Mouse (Mus musculus): ENCODE measurements around the gene 9630041A04Rik. TPM values are rescaled to one million over a fixed set of nuclear protein-coding genes. Genes with fewer than 3 reads are reported as not detected.
A peak's percentile ranks its signal among the peaks of the same experiment; 100 is the strongest.

Gene 9630041A04Rik
- not detected in 2 replicates for polyA plus RNA-seq (2015; fragmentation: Nextera tagmentation; extraction: Ambion mirVana)

DNA sequence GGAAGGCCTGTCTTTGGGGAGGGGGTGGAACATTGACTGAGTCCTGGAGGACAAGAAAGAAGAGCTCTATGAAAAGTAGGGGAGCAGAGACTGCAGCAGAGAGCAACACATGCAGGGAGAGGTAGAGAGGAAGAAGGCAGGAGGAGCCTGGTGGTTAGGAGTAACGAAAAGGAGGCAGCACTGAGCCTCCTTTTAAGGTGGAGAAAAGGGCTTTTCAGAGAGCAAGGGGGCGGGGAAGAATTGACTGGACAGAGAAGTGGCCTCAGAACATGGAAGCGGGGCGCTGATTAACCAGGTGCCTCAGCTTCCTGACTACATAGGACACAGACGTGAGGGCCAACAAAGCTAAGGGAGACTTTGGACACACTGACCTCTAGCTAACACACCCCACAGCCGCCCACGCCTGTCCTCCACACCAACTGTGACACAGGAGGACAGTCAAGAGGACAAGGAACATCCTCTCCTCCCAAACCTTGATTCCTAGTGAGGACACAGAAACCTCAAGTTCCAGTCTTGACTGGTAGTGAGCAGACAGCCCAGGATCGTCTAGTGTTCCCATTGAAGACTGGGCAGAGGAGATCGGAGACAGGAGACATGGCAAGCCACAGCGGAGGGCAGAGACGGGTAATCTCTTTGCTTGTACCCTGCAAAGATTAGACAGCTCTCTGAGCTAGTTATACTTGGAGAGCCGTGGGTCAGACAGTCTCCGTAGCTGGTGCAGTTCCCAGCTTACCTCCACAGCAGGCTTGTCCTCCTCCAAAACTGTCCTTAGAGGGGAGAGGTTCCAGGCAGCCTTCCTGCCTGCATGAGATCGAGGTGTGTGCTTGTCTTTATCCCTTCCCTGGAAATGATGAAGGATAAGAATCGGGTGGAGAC is at the start of gene 9630041A04Rik:
TSS of gene 9630041A04Rik (plus strand) at position 246 of the 876 bp plus-strand sequence.
- no peak within 1 kb of the TSS for H3K4me3 ChIP-seq (replicated peaks)

DNA sequence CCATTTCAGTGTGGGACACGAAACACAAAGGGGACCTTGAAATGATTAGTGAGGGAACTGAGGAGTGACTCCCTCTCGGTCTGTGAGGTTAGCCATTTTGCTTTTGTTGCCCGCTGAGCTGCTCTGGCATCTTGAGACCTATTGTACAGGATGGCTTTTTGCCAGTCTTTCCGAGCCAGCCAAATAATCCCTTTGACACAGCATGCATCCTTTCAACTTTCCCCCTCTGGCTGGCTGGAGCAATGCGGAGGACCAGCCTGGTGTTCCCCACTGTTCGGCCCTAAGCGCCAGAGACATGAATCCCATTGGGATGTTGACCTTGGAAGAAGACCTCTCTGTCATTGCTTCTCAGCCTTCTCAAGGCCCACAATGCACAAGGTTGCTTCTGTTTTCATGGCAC is 37.7 kb upstream of the 9630041A04Rik start:
- ATAC-seq (ENCODE audit: insufficient read depth, low FRiP score, low read depth), result no peak
- no peak overlapping the region for H3K27ac ChIP-seq
- H3K4me2 ChIP-seq, result no peak overlapping the region
- WGBS, result 80% methylated on average over 7 of the region's 7 CpGs
- no peak overlapping the region for H3K4me3 ChIP-seq (replicated peaks)
- no peaks in the 10 kb centered on the region for H3K27me3 ChIP-seq (replicated peaks)
- H3K9ac ChIP-seq, result no peak overlapping the region
- no peaks in the 10 kb centered on the region for H3K36me3 ChIP-seq
- no peaks in the 10 kb centered on the region for H3K4me1 ChIP-seq
- H3K9me3 ChIP-seq, result no peaks in the 10 kb centered on the region

More for the DNA sequence above, at the start of gene 9630041A04Rik:
- Histone ChIP-seq H3K9me3 (no peaks in the 10 kb centered on the region), H3K36me3 (no peaks in the 10 kb centered on the region), H3K4me2 (no peak within 1 kb of the TSS; the same call in 1 of the 2 replicates), H3K4me1 (peaks cover 10% of the 10 kb centered on the region; the same call in 1 of the 2 replicates), H3K9ac (no peak within 1 kb of the TSS), H3K27ac (no peak within 1 kb of the TSS), H3K27me3 (replicated peaks) (no peaks in the 10 kb centered on the region)
- ATAC-seq (ENCODE audit: insufficient read depth, low FRiP score, low read depth), result no peak
- WGBS, result 78% methylated on average over 15 of the region's 15 CpGs

DNA sequence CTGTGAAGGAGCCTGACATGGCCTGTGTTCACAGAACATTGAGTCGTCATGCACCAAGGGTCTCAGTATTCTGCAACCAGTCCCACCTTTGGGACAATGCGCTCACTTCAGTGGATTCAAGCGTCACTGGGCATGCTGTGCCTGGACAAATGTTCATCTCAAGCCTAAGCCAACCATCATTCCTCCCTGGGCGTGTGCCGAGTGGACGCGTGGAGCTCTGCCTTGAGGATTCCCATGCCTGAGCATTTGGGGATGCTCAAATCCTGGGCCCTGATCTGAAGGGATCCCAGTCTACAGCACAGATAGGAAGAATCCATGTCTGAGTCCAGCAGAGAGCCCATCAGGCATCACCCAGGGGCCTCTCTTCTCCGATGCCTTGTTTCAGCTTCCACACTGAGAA is 36.0 kb upstream of the 9630041A04Rik start:
- H3K9ac ChIP-seq, result no peak overlapping the region
- no peaks in the 10 kb centered on the region for H3K9me3 ChIP-seq
- H3K4me1 ChIP-seq, result no peaks in the 10 kb centered on the region
- WGBS, result 89% methylated on average over 8 of the region's 8 CpGs
- no peak for ATAC-seq (ENCODE audit: insufficient read depth, low FRiP score, low read depth)
- no peak overlapping the region for H3K4me2 ChIP-seq
- H3K4me3 ChIP-seq (replicated peaks), result no peak overlapping the region
- H3K36me3 ChIP-seq, result no peaks in the 10 kb centered on the region
- H3K27ac ChIP-seq, result no peak overlapping the region
- no peaks in the 10 kb centered on the region for H3K27me3 ChIP-seq (replicated peaks)

DNA sequence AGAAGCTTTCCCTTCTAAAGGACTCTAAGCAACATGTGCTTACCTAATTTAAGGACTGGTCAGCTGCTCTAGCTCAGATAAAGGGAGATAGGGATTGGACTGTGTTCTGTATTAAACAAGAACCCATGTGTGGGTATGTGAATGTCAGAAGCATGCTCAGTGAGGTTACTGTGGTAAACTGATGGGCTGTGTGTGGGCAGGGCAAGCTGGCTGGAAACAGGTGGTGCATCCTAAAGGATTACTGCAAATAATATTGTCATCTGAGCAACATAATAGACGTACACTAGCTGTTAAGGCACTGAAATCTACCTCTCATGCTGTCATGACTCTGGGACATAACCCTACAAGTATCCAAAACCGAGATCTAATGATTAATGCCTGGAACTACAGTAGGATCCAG is 28.0 kb upstream of the 9630041A04Rik start:
- WGBS, result 70% methylated on average over 2 of the region's 2 CpGs
- no peaks in the 10 kb centered on the region for H3K36me3 ChIP-seq
- H3K4me2 ChIP-seq, result no peak overlapping the region
- no peaks in the 10 kb centered on the region for H3K4me1 ChIP-seq
- H3K27me3 ChIP-seq (replicated peaks), result no peaks in the 10 kb centered on the region
- no peaks in the 10 kb centered on the region for H3K9me3 ChIP-seq
- no peak for ATAC-seq (ENCODE audit: insufficient read depth, low FRiP score, low read depth)
- H3K9ac ChIP-seq, result no peak overlapping the region
- no peak overlapping the region for H3K27ac ChIP-seq
- H3K4me3 ChIP-seq (replicated peaks), result no peak overlapping the region

DNA sequence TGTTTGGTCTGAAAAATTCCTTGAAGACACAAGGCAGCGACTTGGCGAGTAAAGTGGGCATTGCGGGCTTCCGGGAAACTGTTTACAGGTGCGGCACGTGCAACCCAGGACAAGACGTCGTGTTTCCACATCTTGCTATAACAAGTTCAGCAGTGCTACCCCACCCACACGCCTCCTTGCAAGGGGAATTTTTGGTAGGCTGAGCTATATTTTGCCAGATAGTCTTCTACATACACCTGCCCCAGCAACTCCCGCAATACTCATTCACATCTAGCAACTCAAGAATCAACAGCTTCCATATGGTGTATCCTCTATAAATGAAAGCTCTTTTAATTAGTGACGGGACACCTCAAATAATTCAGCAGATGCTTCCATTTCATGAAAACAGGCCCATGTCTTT is 20.5 kb upstream of the 9630041A04Rik start:
- no peaks in the 10 kb centered on the region for H3K36me3 ChIP-seq
- no peak overlapping the region for H3K4me2 ChIP-seq
- WGBS, result 90% methylated on average over 11 of the region's 11 CpGs
- ATAC-seq (ENCODE audit: insufficient read depth, low FRiP score, low read depth), result no peak
- H3K27ac ChIP-seq, result no peak overlapping the region
- no peak overlapping the region for H3K4me3 ChIP-seq (replicated peaks)
- H3K9ac ChIP-seq, result no peak overlapping the region
- no peaks in the 10 kb centered on the region for H3K9me3 ChIP-seq
- H3K27me3 ChIP-seq (replicated peaks), result no peaks in the 10 kb centered on the region
- no peaks in the 10 kb centered on the region for H3K4me1 ChIP-seq

DNA sequence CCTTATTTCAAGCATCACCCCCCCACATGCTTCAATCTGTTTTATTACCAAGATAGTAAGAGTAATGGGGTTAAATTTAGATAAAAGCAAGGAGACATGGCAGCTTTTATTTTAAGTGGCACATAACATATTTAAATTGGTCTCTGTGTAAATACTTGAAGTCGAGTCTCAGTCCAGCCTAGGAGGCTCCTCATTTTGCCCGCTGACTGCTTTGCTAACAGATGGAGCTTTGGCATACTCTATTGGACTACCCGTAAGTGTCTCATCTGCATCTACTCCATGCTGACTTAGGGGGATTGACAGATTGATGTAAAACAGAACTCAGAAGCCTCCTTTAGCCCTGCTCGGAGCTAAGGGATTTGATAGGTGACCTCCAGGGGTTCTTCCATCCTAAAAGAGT is 17.7 kb upstream of the 9630041A04Rik start:
- no peak for ATAC-seq (ENCODE audit: insufficient read depth, low FRiP score, low read depth)
- Histone ChIP-seq H3K27me3 (replicated peaks) (no peaks in the 10 kb centered on the region), H3K9ac (no peak overlapping the region), H3K36me3 (no peaks in the 10 kb centered on the region), H3K27ac (no peak overlapping the region), H3K4me2 (no peak overlapping the region), H3K9me3 (no peaks in the 10 kb centered on the region), H3K4me1 (no peaks in the 10 kb centered on the region), H3K4me3 (replicated peaks) (no peak overlapping the region)
- WGBS, result 58% methylated on average over 4 of the region's 4 CpGs

DNA sequence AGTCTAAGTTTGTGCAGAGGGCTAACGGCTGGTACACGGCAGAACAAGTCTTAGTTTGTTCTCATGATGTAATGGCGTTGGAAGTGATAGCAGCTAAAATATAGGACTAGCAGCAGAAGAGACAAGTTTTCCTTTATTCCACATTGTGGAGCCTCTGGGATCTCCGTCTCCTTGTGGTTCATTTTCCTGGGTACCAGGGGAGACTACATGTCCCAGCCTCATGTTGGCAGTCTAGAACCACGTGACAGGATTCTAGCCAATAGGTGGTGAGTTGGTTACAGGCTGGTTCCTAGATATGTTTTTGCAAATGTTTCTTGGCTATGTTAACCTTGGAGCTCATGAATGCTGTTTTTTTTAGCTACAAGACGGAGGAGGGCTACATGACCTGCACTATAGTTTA is 15.9 kb upstream of the 9630041A04Rik start:
- 62% methylated on average over 6 of the region's 6 CpGs for WGBS
- Histone ChIP-seq H3K9ac (no peak overlapping the region), H3K4me2 (no peak overlapping the region), H3K36me3 (no peaks in the 10 kb centered on the region), H3K4me1 (no peaks in the 10 kb centered on the region), H3K27ac (no peak overlapping the region), H3K4me3 (replicated peaks) (no peak overlapping the region), H3K27me3 (replicated peaks) (no peaks in the 10 kb centered on the region), H3K9me3 (no peaks in the 10 kb centered on the region)
- ATAC-seq (ENCODE audit: insufficient read depth, low FRiP score, low read depth), result no peak

DNA sequence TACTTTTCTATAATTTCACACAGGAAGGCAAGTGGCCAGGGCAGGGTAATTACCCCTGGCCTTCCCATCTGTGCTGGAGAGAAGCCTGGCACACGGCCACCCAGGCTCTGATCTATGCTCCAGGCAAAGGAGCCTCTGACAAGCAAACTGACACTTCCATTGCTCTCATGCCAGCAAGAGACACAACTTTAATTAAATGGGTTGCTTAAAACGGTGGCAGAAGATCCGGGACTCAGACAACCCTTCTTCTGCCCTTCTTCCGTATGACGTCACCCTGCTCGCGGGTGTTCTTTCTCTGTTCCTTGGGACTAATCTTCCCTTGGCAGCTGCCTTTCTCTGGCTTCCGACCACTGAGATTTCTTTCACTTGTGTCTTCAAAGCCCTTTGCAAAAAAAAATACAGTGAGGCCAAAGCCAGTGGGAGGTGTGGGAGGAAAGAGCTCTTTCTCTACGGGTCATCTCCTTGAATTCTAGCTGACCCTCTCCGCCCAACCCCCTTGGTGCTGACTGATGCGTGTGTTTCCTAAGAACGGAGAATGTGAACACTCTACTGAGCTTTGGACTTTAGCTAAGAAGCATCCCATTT is 932 bp downstream of the 9630041A04Rik start:
- Histone ChIP-seq H3K9me3 (no peaks in the 10 kb centered on the region), H3K9ac (no peak overlapping the region), H3K27ac (peak overlapping the region; percentile 48; the same call in 1 of the 2 replicates), H3K36me3 (no peaks in the 10 kb centered on the region), H3K27me3 (replicated peaks) (no peaks in the 10 kb centered on the region), H3K4me3 (replicated peaks) (no peak overlapping the region), H3K4me1 (peaks cover 10% of the 10 kb centered on the region; the same call in 1 of the 2 replicates), H3K4me2 (peak overlapping the region; percentile 19)
- no peak for ATAC-seq (ENCODE audit: insufficient read depth, low FRiP score, low read depth)
- WGBS, result 48% methylated on average over 12 of the region's 12 CpGs

DNA sequence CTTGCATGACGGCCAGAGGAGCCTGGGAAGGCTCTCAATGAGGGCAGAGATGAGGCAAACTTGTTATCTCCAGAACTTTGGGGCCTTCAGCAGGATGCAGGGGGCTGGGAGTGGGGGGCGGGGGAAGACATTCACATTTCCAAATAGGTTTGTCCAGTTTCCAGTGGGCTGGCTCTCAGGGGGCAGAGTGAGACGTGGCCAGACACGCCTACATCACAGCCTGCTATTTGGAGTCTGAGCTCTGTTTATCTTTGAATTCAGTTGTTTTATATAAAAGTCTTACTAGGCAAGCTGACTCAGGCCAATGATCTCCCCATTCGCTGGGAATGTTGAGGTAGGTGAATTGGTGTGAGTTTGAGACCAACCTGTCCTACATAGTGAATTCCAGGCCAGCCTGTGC is 1.5 kb downstream of the 9630041A04Rik start:
- no peak overlapping the region for H3K9ac ChIP-seq
- peaks cover 10% of the 10 kb centered on the region; the same call in 1 of the 2 replicates for H3K4me1 ChIP-seq
- peak overlapping the region; percentile 48; the same call in 1 of the 2 replicates for H3K27ac ChIP-seq
- H3K36me3 ChIP-seq, result no peaks in the 10 kb centered on the region
- no peaks in the 10 kb centered on the region for H3K27me3 ChIP-seq (replicated peaks)
- no peak for ATAC-seq (ENCODE audit: insufficient read depth, low FRiP score, low read depth)
- no peaks in the 10 kb centered on the region for H3K9me3 ChIP-seq
- H3K4me2 ChIP-seq, result peak overlapping the region; percentile 19; the same call in 1 of the 2 replicates
- no peak overlapping the region for H3K4me3 ChIP-seq (replicated peaks)
- 53% methylated on average over 5 of the region's 5 CpGs for WGBS

DNA sequence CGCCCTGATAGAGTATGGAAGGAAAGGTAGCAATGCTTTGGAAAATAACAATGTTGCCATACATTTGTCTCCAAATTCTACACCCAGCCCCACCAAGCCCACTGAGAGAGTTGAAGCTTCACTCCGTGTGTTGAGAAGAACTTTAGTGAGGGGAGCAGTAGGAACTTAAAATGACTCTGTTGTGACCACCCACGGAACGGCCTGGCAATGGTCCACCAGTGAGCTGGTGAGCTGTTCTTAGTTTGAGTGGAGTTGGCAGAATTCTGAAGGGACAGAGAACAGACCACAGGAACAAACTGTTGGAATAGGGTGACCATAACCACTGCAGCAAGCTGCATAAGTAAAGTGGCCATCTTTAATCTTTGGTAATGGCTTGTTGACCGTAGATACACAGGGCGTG is 7.0 kb downstream of the 9630041A04Rik start:
- Histone ChIP-seq H3K9me3 (no peaks in the 10 kb centered on the region), H3K4me2 (no peak overlapping the region), H3K36me3 (no peaks in the 10 kb centered on the region), H3K9ac (no peak overlapping the region), H3K27me3 (replicated peaks) (no peaks in the 10 kb centered on the region), H3K4me3 (replicated peaks) (no peak overlapping the region), H3K4me1 (no peaks in the 10 kb centered on the region), H3K27ac (no peak overlapping the region)
- no peak for ATAC-seq (ENCODE audit: insufficient read depth, low FRiP score, low read depth)
- 86% methylated on average over 6 of the region's 6 CpGs for WGBS

DNA sequence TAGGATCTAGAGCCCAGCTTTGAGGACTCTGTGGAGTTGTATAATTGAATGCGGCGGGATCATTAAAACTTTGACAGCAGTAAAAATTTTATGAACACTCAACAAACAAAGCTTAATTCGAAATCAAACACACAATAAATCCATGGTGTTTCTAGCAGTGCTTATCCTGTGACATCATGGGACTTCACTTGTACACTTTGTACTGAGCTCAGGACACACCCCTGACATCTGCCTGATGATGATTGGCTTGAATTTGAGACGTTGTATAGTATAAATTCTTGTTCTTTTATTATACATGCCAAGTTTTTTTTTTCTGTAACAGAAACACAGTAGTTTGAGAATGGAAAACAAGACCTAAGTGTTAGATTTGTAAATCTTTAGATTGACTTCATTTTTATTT is 8.4 kb downstream of the 9630041A04Rik start:
- 65% methylated on average over 4 of the region's 4 CpGs for WGBS
- H3K9ac ChIP-seq, result no peak overlapping the region
- no peaks in the 10 kb centered on the region for H3K9me3 ChIP-seq
- no peaks in the 10 kb centered on the region for H3K4me1 ChIP-seq
- H3K27me3 ChIP-seq (replicated peaks), result no peaks in the 10 kb centered on the region
- H3K36me3 ChIP-seq, result no peaks in the 10 kb centered on the region
- ATAC-seq (ENCODE audit: insufficient read depth, low FRiP score, low read depth), result no peak
- no peak overlapping the region for H3K27ac ChIP-seq
- H3K4me3 ChIP-seq (replicated peaks), result no peak overlapping the region
- no peak overlapping the region for H3K4me2 ChIP-seq

DNA sequence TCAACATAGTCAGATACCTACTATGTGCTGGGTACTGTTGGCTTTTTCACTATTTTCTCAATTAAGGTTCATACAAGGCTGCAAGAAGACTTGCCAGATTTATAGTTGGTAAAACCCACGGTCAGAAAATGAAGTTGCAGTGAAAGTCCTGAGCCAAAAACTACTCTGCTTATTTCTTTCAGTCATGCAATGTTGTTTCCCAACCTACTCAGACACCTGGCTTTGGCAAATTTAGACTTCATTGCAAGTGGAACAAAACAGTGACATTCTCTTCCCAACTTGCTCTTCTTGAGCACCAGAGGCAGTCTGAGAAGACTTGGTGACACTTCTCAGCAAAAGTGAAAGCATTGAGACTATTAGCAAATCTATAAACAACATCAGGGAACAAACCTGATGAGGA is 13.7 kb downstream of the 9630041A04Rik start:
- Histone ChIP-seq H3K4me3 (replicated peaks) (no peak overlapping the region), H3K27me3 (replicated peaks) (no peaks in the 10 kb centered on the region), H3K4me2 (no peak overlapping the region), H3K9ac (no peak overlapping the region), H3K4me1 (no peaks in the 10 kb centered on the region), H3K9me3 (no peaks in the 10 kb centered on the region), H3K27ac (no peak overlapping the region), H3K36me3 (no peaks in the 10 kb centered on the region)
- WGBS, result 79% methylated on average over 1 of the region's 1 CpGs
- no peak for ATAC-seq (ENCODE audit: insufficient read depth, low FRiP score, low read depth)
